Mouse (Mus musculus): Measurements from ENCODE around the gene Cubn. TPM values are rescaled to one million over a fixed set of nuclear protein-coding genes. Genes with fewer than 3 reads are reported as not detected.

The Cubn gene
- total and polyA plus RNA-seq, 3 experiments = 0.03 to 0.09 (median 0.04) TPM

DNA sequence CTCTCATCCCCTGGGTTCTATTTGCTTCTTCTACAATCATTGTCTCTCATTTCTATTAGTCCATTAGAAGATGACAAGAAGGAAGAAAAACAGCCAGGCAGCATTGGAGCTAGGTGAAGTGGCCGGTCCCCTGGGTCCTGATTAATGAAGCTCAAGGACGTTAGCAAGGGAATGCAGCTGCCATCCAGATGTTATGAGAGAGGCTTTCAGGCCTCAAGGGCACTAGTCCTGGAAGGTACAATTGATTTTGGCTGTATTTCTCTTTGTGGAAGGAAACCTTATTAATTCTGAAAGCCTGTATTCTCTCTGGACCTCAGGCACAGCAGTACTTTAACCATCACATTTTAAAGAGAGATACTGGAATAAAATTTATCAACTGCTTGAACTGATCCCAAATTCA is 41.1 kb downstream of the Cubn start:
- H3K4me3 ChIP-seq (replicated peaks in 1 of 3; ENCODE audit: low read depth in 2 of 3, low read length in 2 of 3, poor library complexity in 1 of 3) = no peak overlapping the region
- dilution Hi-C loops (cut with MboI; ENCODE audit: extremely low pct_ligation_motif_present, extremely low pct_unique_long_range_greater_than_20kb, low sequenced_read_pairs) = no loop called here
- H3K27me3 ChIP-seq (replicated peaks) = no peaks in the 10 kb centered on the region
- no peaks in the 10 kb centered on the region for H3K4me1 ChIP-seq (ENCODE audit: control insufficient read depth in 1 of 2, insufficient read depth in 2 of 2)
- H3K79me2 ChIP-seq (replicated peaks; ENCODE audit: control insufficient read depth, extremely low read depth, insufficient read depth, poor library complexity, severe bottlenecking) = no peaks in the 10 kb centered on the region
- no peak for DNase-seq (ENCODE audit: extremely low read depth)
- no peaks in the 10 kb centered on the region for H3K9me3 ChIP-seq (replicated peaks; ENCODE audit: low read length)
- H3K36me3 ChIP-seq (replicated peaks in 1 of 2; ENCODE audit: control insufficient read depth in 1 of 2, insufficient read depth in 1 of 2, low read length in 1 of 2) = no peaks in the 10 kb centered on the region
- TF ChIP-seq CHD2 (IDR thresholded peaks at IDR 0.05; ENCODE audit: low read length) = no peak
- TF ChIP-seq CTCF (conservative IDR thresholded peaks at IDR 0.05 in 1 of 2, IDR thresholded peaks at IDR 0.05 in 1 of 2; ENCODE audit: low read depth in 2 of 2, low read length in 2 of 2) = no peak
- TF ChIP-seq ZKSCAN1 (IDR thresholded peaks at IDR 0.05; ENCODE audit: borderline replicate concordance, low read depth, low read length) = no peak
- TF ChIP-seq BHLHE40 (IDR thresholded peaks at IDR 0.05; ENCODE audit: low read depth, low read length) = no peak
- TF ChIP-seq MXI1 (IDR thresholded peaks at IDR 0.05; ENCODE audit: low read depth, low read length) = no peak
- TF ChIP-seq NELFE (IDR thresholded peaks at IDR 0.05; ENCODE audit: low read depth, low read length) = no peak
- TF ChIP-seq JUN (IDR thresholded peaks at IDR 0.05; ENCODE audit: insufficient read depth, low read depth, low read length) = no peak
- TF ChIP-seq MAX (IDR thresholded peaks at IDR 0.05; ENCODE audit: low read length) = no peak
- in situ Hi-C loops (cut with MboI; ENCODE audit: low pct_ligation_motif_present, low pct_unique_long_range_greater_than_20kb, low sequenced_read_pairs) = no loop called here
- H3K4me2 ChIP-seq (ENCODE audit: insufficient read depth, low read depth, poor library complexity, severe bottlenecking) = no peak overlapping the region
- no peak overlapping the region for H3K9ac ChIP-seq (ENCODE audit: insufficient read depth, low read depth)
- no peak overlapping the region for H3K27ac ChIP-seq (ENCODE audit: insufficient read depth, low read depth)

DNA sequence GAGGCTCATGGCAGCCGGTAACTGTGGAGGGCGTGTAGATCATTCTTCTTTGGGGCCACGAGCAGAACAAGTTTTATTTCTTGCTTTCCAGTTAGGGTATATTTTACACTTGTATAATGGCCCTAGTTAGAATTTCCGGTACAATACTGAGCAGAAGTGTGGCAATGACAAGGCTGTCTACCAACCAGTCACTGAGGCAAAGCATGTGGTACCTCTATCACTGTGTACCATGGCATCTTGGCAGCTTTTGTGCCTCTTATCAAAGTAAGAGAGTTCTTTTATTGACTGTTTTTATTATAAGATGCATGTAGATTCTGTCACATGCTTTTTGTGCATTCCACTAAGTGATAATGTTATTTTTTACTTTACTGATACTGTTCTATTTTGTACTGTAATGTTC is 46.5 kb downstream of the Cubn start:
- Histone ChIP-seq H3K9me3 (replicated peaks; ENCODE audit: low read length) (no peaks in the 10 kb centered on the region), H3K36me3 (replicated peaks in 1 of 2; ENCODE audit: control insufficient read depth in 1 of 2, insufficient read depth in 1 of 2, low read length in 1 of 2) (no peaks in the 10 kb centered on the region), H3K4me1 (ENCODE audit: control insufficient read depth in 1 of 2, insufficient read depth in 2 of 2) (no peaks in the 10 kb centered on the region), H3K27ac (ENCODE audit: insufficient read depth, low read depth) (no peak overlapping the region), H3K9ac (ENCODE audit: insufficient read depth, low read depth) (no peak overlapping the region), H3K27me3 (replicated peaks) (no peaks in the 10 kb centered on the region), H3K4me2 (ENCODE audit: insufficient read depth, low read depth, poor library complexity, severe bottlenecking) (no peak overlapping the region), H3K79me2 (replicated peaks; ENCODE audit: control insufficient read depth, extremely low read depth, insufficient read depth, poor library complexity, severe bottlenecking) (no peaks in the 10 kb centered on the region), H3K4me3 (replicated peaks in 1 of 3; ENCODE audit: low read depth in 2 of 3, low read length in 2 of 3, poor library complexity in 1 of 3) (no peak overlapping the region)
- in situ Hi-C loops (cut with MboI; ENCODE audit: low pct_ligation_motif_present, low pct_unique_long_range_greater_than_20kb, low sequenced_read_pairs) (no loop called here), dilution Hi-C loops (cut with MboI; ENCODE audit: extremely low pct_ligation_motif_present, extremely low pct_unique_long_range_greater_than_20kb, low sequenced_read_pairs) (no loop called here)
- DNase-seq (ENCODE audit: extremely low read depth) = no peak
- no peak for TF ChIP-seq SIN3A (IDR thresholded peaks at IDR 0.05; ENCODE audit: low read length)
- no peak for TF ChIP-seq POLR2AphosphoS2 (IDR thresholded peaks at IDR 0.05; ENCODE audit: low read depth, low read length)
- no peak for TF ChIP-seq HCFC1 (IDR thresholded peaks at IDR 0.05; ENCODE audit: low read depth, low read length)
- TF ChIP-seq ELF1 (IDR thresholded peaks at IDR 0.05; ENCODE audit: low read depth, low read length) = no peak
- TF ChIP-seq NELFE (IDR thresholded peaks at IDR 0.05; ENCODE audit: low read depth, low read length) = no peak
- TF ChIP-seq IRF4 (IDR thresholded peaks at IDR 0.05; ENCODE audit: low read depth, low read length) = no peak
- no peak for TF ChIP-seq MAZ (IDR thresholded peaks at IDR 0.05; ENCODE audit: low read depth, low read length)
- no peak for TF ChIP-seq USF2 (conservative IDR thresholded peaks at IDR 0.05; ENCODE audit: low read depth, low read length)
- TF ChIP-seq POLR2A (IDR thresholded peaks at IDR 0.05; ENCODE audit: low read depth, low read length) = no peak
- TF ChIP-seq TBP (conservative IDR thresholded peaks at IDR 0.05; ENCODE audit: low read depth, low read length) = no peak
- TF ChIP-seq SMC3 (IDR thresholded peaks at IDR 0.05; ENCODE audit: low read depth, low read length) = no peak
- TF ChIP-seq ZMIZ1 (IDR thresholded peaks at IDR 0.05; ENCODE audit: low read depth, low read length) = no peak
- no peak for TF ChIP-seq ZKSCAN1 (IDR thresholded peaks at IDR 0.05; ENCODE audit: borderline replicate concordance, low read depth, low read length)
- no peak for TF ChIP-seq JUN (IDR thresholded peaks at IDR 0.05; ENCODE audit: insufficient read depth, low read depth, low read length)
- no peak for TF ChIP-seq MEF2A (IDR thresholded peaks at IDR 0.05; ENCODE audit: borderline replicate concordance, low read depth, low read length)
- TF ChIP-seq CHD1 (IDR thresholded peaks at IDR 0.05; ENCODE audit: low read depth, low read length) = no peak
- TF ChIP-seq CHD2 (IDR thresholded peaks at IDR 0.05; ENCODE audit: low read length) = no peak
